Mouse (Mus musculus): ENCODE data around the gene Slc9a8.

GRCm38 (mm10) chr2:167492713-167493636, 71.5 kb downstream of the Slc9a8 start, which contains the start of gene Spata2:
- TF ChIP-seq GATA1 (IDR thresholded peaks at IDR 0.05; ENCODE audit: borderline replicate concordance, low read length) (no peak), FLI1 (IDR thresholded peaks at IDR 0.05; ENCODE audit: low read length) (peak; percentile 64; the same call in 1 of the 2 replicates)

Measured in megakaryocyte, embryonic 14.5 days (primary cell).